Mouse (Mus musculus): Measurements from ENCODE around the gene Xpc.

DNA sequence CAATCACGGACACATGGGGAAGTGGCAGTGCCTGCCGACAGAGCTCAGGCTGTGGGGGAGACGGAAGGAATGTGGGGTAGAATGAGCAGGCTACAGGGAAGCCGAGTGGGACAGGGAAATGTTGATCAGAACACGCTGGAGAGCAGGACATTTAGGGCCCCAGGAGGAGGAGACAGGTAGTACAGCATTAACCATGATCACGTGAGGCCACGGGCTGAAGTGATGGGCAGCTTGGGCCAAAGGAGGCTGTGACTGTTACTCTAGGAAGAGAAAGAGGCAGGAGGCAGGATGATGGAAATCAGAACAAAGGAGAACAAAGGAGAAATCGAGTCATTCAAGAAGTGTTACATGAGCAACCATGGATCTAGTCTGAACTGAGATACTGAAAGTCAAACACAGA lies 21.2 kb downstream of the Xpc start:
- TF ChIP-seq CTCF (IDR thresholded peaks at IDR 0.05; ENCODE audit: extremely low read depth, insufficient read depth, insufficient read length, insufficient replicate concordance) (no peak), POLR2A (IDR thresholded peaks at IDR 0.05; ENCODE audit: low read depth, low read length) (no peak)

All from spleen, adult 2 months (tissue).